Mouse (Mus musculus): ENCODE data around the gene Glyctk.
A peak's percentile ranks its signal among the peaks of the same experiment; 100 is the strongest.

Gene Glyctk

DNA sequence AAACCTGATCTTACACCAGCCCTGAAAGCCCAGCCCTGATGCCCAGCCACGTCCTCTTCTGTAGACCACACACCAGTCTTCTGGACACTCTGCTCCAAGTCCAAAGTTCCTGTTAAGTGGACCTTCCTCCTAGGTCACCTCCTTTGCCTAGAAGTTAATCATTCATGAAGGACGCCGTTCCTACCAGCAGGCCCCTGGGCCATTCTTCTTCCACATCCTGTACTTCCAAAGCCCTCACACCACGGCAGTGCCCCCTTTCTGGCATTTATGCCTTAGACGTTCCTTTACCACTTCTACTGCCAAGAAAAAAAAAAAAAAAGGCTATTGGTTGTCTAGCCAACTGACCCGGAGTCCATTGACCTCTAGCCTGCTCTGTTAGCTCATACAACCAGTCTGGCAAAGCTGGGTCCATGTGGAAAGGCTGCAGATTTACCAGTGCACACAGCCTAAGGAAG lies at the start of gene Glyctk:
Gene Glyctk, minus strand, starts transcription at position 102 of the 455 bp plus-strand sequence.
- no peak for DNase-seq

DNA sequence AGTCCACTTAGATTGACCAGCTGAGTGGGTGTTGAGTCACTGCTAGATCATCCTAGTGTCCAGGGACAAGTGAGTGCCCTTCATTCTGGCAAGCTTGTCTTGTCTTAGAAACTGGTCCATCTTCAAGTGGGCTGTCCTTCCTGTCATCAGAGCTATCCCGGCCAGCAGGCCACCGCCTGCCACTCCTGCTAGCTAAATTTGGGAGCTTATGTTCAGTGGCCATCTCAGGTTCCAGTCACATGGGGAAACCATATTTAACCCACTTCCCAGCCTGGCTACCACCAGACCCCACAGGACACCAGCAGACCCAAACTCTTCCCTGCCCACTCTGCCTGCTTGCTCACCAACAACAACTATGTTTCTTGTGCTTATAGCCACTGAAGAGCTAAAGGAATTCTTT lies 48.6 kb upstream of the Glyctk start:
- DNase-seq = no peak

DNA sequence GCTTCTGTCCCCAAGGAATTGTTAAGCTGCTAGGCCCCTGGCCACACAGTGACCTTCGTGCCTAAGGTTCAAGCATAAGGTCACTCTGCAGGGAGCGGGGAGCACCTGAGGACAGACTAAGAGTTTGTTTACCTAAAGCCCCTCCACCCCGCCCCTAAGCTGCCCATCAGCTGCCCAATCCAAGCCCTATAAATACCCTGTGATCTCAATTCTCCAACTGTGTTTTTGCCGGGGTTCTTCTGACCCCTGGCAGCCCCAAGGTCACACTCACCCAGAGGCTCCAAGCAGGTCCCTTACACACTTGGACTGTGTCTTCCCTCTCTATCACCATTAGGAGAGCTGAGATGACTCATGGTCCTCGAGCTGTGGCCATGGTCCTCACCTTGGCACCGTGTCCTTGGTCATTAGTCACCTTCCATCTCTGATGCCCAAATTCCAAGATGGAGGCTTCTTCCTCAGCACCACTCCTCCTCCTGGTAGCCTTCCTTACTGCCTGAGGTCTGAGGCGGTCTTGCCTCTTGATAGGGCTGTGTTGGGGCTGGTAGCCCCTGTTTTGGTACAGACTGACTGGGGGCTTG lies 47.9 kb upstream of the Glyctk start:
- no peak for DNase-seq

DNA sequence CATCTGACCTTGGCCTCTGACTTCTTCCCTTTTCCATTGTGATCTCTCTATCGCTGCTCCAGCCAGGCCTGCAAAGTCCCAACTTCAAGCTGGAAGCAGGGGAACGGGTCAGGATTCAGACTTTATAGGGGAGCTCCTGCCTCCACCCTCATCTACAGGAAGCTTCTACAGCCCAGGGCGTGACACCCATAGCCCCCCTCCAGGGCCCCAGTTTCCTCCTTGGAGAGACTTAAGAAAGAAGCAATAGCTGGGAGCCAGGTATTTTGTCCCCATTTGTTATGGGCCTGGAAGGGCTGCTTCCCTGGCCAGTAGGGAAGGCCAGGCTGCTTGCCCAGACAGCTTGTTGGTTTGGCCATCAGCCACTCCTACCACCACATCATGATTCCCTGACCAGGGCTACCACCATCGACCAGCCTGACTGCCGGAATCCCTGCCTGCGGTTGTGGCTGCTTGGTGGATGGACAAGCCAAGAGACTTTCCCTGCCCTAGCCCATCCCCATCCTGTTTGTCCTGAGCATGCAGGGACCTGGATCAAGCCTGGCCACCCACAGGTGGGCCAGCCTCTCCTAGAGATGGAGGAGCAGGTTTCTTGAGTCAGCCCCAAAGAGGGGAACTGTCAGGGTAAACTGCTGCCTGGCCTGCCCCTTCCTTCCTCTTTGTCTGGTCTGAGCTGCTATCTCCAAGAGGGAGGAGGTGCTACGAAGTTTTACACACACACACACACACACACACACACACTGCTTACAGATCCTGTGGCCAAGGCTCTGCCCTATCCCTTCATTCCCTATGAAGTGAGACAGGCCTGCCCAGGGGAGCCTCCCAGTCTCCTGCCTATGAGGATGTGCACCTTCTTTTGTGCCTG lies 46.3 kb upstream of the Glyctk start:
- DNase-seq = peak; percentile 52

DNA sequence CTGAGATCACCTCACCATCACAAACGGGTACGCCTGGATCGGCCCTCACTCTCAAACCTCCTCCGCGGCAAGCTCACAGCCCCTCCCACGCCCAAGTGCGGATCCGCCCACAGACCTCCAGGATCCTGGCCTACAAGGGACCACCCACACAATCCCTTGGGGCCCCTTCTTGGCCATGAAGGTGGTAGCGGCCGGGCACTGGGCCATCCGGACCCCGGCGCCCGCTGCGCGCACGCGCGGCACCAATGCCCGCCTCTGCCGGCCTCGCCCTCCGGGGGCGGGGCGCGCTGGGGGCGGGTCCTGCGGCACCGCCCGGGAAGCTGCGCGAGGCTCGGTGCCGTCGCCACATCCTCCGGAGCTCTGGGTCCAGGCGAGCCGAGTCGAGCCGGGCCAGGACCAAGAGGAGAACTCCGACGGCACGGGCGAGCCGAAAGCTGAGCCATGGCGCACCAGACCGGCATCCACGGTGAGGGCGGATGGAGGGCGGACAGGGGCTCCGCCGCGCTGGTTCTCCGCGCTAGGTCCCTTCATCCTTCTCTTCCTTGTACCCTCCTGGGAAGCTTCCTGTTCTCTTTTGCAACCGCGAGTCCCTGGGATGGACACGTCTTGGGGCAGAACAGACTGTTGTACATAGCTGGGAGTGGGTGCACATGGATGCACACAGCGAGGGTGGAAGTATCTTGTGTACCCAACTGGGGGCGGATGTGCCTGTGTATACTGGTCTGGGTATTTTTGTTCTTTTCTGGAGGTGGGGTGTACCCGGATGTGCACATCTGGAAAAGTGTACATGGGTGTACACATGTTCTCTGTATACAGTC lies 45.1 kb upstream of the Glyctk start, which contains the start of gene Twf2:
Gene Twf2, plus strand, starts transcription at position 290 of the 818 bp plus-strand sequence.
- DNase-seq = peak; percentile 92

DNA sequence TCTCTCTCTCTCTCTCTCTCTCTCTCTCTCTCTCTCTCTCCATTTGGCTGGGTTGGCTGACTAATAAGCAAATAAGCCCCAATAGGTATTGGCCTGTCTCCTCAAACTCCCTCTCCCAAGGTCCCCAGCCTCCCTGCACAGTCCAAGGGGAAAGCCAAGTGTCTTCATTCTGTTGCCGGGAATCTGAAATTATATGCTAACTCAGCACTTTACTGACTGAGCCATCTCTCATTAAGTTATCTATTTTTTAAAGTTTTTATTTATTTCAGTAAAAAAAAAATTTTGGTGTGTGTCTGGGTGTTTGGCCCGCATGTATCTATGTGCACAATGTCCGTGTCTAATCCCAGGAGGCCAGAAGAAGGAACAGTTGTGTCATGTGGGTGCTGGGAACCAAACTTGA lies 44.0 kb upstream of the Glyctk start:
- DNase-seq = no peak

DNA sequence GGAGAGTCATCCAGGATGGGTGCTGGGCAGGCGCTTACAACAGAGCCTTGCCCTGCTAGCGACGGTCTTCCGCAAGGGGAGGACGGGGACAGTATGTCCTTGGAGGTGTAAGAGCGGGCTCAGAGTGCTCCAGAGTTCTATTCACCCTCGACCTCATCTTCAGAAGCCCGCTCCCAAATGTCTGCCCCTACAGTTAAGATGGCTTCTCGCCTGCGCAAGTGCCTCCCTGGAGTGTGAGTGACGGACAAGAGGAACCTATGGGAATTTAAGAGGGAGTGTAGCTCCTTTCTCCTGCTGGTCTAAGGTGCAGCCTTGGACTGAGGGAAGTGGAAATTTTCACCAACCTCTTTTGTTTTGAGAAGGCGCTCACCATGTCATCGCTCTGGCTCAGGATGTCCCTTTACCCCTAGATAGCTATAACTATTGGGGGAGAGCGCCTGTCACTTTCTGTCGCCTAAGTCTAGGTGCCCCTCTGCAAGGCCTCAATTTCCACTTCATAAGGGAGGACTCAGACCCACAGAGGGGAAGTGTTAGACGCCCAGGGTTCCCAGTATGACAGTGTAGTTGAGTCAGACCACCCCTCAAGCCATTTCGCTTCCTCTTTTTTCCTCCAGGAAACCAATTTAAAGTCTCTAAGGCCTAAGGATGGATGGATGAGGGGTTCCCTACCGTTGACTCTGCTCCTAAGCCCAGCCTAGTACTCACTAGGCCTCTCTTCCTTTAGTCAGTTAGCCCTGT lies 41.8 kb upstream of the Glyctk start, which contains the start of gene Ppm1m:
Gene Ppm1m, minus strand, starts transcription at position 212 of the 738 bp plus-strand sequence.
- no peak for DNase-seq

DNA sequence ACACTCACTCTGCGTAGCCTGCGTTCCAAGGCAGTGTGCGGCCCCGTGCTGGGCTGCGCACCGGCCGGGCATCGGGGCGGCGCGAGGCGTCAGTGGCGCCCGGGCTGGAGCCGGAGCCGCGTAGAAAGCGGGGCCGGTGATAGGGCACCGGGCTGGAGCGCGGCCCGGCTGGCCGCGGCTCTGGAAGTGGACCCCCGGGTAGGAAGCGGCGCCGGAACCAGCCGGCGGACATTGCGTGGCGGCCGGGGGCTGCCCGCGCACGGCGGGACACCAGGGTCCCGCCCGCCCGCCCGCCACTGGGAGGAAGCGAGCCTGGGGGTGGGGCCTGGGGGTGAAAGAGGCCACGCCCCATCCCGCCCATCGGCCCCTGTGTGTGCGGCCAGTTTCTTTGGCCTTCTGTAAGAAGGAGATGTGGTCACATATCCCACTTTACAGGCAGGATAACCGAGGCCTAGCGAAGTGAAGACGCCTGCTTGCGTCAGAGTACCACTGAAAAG lies 41.1 kb upstream of the Glyctk start:
- peak; percentile 80 for DNase-seq

DNA sequence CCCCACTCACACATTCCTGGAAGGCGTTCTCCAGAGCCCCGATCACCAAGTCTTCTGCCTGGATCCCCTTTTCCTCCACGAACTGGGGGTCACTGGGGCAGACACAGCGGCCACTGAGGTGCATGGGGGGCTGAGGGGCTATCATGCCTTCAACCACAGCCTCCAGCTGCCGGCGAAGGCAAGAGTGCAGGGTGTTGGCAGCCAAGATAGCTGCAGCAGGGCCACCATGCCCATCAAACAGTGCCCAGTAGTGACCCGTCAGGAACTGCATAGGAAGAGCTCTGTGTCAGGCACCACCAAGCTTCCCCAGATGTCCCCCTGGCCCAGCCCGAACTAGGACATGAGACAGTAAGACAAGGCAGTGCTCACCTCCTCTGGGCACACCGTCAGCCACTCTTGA lies 39.8 kb upstream of the Glyctk start:
- no peak for DNase-seq

DNA sequence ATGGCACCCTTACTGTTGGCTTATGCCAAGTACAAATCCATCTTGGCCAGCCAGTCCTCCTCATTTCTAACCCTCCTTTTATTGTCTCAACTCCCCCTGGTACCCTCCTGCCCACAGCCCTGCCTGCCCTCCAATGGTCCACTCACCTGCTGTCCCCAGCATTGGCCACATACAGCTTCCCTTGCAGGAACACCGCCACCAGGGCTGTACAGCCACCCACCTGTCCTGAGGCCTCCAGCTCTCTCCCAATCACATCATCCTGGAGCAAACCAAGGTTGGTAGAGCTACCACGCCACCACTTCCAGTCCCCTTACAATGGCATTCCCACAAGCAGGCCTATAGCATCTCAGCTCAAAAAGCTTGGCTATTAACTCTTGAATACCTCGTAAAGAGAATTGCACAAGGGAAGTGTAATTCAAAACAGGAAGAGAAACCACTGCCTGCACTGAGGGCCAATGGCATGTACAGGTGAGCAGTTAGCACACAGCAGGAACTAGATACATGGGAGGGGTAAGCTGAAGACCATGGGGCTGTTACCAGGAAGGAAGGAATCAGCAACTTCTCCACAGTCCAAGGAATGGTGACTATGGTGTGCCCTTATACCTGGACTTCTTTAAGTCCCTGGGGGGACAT lies 39.3 kb upstream of the Glyctk start:
- DNase-seq = no peak

DNA sequence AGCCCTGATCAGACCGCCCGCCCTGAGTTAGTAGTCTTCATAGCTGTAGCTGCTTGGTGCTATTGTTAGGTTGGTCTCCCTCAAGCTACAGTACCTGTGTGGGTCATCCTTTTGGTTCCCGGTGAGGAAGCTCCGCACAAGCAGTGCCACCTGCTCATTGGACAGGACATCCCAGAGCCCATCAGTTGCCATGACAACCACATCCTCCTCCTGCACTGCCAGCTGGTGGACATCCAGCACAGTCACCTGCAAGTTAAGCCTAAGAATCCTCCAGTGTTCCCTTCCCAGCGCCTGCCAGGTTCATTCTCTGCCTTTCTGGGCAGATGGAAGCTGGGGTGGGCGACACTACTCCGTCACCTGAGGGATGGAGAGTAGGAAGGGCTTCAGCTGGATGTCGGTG lies 37.8 kb upstream of the Glyctk start:
- no peak for DNase-seq

DNA sequence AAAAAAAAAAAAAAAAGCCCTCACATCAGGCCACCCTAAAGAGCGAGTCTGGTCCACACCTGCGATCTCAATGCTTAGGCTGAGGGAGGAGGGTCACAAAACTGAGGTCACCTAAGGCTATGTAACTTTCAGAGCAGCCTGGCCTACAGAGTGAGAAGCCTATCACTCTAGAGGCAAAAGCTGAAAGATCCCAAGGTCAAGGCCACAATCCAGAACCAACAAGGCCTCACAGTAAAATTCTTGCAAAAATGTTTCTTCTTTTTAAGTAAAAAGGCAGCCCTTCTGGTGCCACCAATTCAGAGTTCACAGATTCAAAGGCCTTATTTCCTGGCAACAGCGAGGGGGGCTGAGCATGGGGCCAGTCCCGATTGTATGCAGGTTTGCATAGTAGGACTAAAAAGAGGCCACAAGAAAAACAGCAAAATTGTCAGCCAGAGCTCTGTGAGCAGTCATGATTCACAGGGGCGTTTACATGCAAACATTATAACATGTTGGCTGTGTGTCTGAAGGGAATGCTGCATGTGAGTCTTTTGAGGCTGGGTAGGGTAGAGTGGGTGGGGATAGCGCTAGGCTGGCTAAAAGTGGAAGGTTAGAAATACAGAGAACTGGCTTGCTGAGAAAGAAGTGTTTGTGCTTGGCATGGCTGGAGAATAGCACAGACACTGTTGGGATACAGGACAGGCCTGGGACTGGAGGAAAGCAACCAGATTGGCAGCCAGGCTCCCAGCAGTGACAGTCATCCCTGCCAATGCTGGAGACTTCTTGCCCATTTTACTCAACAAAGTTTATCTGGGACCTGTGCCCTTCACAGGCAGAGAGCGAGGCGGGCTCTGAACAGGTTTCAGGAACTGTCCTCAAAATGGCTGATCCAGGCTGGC lies 36.2 kb upstream of the Glyctk start:
- DNase-seq = no peak

DNA sequence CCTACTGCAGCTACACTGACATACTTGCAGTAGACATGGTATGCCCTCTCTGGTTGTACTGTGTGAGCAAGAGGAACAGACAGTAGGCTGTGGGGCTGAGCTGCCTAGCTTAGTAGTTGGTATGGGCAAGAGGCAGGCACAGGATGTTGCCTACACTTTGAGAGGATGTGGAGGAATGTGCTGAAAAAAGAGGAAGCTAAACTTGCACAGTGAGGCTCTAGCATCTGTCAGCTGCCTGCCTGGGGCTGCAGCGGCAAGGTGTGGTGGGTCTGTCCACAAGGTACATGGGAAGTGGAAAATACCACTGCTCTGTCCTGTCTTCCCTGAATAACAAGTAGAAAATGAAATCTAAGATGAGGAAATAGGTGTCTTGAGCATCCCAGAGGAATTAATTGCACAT lies 35.1 kb upstream of the Glyctk start:
- no peak for DNase-seq

DNA sequence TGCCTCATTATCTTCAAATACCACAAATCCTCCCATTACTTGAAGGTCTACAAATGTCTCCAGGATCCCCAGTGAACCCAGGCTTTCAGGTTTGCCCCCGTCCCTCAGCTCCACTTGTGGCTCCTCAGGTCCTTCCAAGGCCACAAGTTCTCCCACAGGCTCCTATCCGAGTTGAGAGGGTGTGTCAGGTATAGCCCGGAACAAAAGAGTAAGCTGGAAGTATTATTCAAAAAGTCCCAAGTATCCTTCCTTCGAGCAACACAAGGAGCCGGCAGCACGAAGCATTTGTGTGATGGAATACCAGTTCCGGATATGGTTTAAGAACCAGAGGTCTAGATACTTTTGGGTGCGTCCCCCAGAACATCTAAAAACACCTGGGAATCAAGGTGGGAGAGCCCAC lies 34.1 kb upstream of the Glyctk start:
- no peak for DNase-seq

DNA sequence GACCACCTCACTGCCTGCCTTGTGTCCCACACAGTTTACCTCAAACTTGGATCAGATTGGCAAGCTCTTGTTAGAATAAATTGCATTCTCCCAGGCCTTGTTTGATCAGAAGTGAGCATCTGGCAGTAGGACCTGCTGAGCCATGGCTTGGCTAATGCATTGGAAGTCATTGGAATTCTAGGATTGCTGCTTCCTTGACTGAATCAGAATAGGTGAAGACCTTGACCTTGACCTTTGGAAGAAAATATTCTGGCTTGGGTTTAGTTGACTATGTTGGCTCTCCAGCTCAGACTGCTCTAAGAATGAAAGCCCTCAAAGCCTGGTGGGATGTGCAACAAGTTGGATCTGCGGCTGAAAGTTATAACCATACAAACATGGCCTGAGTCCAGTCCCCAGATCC lies 33.4 kb upstream of the Glyctk start:
- DNase-seq = no peak

DNA sequence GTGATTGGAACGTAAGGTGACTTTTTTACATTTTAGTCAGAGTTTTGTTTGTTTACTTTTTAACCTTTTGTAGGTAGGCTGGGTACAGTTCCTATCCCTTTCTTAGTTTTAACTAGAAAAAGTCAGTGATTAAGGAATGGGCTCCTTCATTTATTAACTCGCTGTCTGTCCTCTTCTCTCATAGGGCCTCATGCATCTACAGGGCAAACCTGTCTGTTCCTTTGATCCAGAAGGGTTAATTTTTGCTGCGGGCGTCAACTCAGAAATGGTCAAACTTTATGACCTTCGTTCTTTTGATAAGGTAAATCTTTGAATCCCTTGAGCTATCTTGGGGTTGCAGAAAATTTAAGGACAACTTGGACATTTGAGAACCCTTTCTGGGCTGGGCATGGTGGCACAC lies 26.1 kb upstream of the Glyctk start:
- DNase-seq = no peak

DNA sequence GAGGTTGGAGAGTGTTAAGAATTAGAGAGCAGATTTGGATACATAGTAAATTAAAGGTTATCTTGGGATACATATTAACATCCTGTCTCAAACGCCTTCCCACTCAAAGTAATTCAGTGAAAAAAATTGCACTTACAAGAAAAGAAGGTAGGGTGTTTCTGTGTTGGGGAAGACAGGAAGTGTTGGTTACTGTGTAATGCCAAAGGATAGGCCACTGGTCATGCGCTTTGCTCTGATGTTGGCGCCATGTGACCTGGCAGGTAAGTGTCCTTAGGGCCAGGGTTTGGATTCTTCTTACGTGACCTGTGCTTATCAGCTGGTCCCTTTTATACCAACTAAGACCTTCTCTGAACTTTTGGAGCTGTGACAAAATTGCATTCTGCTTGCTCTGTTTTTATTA lies 24.2 kb upstream of the Glyctk start:
- DNase-seq = no peak

DNA sequence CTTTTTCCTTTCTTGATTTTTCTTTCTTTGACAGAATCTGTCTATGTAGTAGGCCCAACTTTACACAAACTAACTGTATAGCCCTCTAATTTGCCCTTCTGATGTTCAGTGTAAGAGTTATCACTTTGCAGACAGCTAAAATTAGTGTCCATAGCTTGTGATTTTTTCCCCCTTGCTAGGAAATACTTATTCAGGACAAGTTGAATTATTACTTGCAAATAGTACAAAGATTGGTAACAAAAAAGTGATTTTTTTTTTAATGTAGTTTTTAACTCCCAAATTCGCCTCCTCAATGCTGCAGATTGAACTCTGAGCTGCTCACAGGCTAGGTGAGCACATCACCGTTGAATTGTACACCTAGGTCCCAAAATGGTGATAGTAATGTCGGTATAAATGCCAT lies 22.0 kb upstream of the Glyctk start:
- DNase-seq = no peak

DNA sequence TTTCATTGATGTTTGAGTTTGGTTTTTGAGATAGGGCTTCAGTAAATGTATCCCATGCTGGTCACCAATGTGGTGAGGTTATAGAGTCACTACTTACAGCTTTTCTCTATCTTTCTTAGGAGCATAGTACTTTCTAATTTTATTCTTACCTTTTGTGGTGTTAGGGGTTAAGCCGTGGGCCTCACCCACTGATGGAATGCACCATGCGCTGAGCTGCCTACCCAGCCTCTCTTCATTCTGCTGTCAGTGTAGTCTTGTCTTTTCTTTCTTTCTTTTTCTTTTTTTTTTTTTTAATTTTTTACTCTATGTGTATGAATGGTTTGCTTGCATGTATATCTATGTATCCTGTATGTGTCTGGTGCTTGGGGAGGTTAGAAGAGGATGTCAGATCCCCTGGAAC lies 21.5 kb upstream of the Glyctk start:
- no peak for DNase-seq

DNA sequence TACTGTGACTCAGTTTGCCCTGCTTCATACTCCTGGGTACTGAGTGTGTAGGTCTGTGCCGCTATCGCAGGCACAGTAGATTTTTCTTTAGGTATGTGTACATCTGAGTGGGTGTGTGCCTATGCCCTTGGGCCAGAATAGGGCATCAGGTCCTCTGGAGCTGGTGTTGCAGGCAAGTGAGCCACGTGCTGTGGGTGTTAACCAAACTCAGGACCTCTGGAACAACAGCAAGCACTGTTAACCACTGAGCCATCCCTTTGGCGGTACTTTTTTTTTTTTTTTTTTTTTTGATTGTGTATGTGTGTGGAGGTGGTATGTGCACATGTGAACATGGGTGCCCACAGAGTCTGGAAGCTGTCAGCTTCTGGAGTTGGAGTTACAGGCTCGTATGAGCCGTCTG lies 19.9 kb upstream of the Glyctk start:
- DNase-seq = no peak

DNA sequence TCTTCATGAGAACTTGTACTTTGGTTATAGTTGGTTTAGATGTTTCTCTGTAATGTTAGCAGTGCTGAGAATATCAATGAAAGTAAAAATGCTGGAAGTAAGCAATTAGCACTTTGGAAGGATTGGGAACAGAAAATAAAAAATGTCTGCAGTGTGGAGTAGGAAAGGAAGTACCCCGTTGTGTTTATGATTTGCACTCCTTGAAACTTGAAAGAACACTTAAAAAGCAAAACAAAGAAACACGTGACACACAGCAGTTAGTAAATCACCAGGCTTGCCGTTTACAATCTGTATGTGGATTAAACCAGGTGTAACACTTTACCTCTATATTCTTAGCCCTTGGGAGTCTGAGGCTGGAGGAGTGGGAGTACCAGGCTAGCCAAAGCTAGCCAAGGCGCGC lies 18.8 kb upstream of the Glyctk start:
- DNase-seq = no peak

Measured in thymus, postnatal 4 days (tissue).